Comparison of ENCODE assay signal across 28 mouse cellular contexts in genomic region chr3:142388189-142388588, GRCm38 (mm10). TPM values are rescaled to one million over a fixed set of nuclear protein-coding genes. Genes with fewer than 3 reads are reported as not detected.
DNase-seq lines count a peak whose midpoint lies in the region; ATAC-seq and TF ChIP-seq lines count a peak whose summit lies in the region.
"Had no signal": no experiment of that assay in that cellular context is flagged by ENCODE, and none has a peak within 500 bp of the region (broad histone marks: within the 10 kb centered on the region; RNA-seq: fewer than 3 reads in every experiment).

No protein-coding gene starts in this region.

- H3K4me2 ChIP-seq in heart, embryonic 14.5 days (ENCODE audit: low read length), result 0 out of 2 replicates have a peak overlapping the region, but pooled peaks have one; percentile 6
- H3K4me2 ChIP-seq in lung, embryonic 14.5 days, result no peak overlapping the region
- peak overlapping the region; percentile 28 for H3K4me2 ChIP-seq in myocyte (ENCODE audit: low read depth)
- H3K4me2 ChIP-seq: embryonic facial prominence, embryonic 13.5 days; forebrain, embryonic 13.5 days; heart, embryonic 12.5 days; hindbrain, embryonic 14.5 days; limb, embryonic 13.5 days; liver, embryonic 11.5 days; midbrain, embryonic 13.5 days; stomach, embryonic 15.5 days had no signal

- peaks cover 49% of the 10 kb centered on the region for H3K36me3 ChIP-seq in heart, embryonic 14.5 days (ENCODE audit: control insufficient read depth, insufficient read depth, low read length)
- no peaks in the 10 kb centered on the region for H3K36me3 ChIP-seq in lung, embryonic 14.5 days (ENCODE audit: insufficient read depth)
- H3K36me3 ChIP-seq in myocyte (ENCODE audit: control insufficient read depth, insufficient read depth), result peaks cover 40% of the 10 kb centered on the region
- H3K36me3 ChIP-seq: embryonic facial prominence, embryonic 13.5 days; limb, embryonic 13.5 days; midbrain, embryonic 13.5 days; stomach, embryonic 15.5 days had no signal

- TF ChIP-seq POLR2A in myocyte (IDR thresholded peaks at IDR 0.05; ENCODE audit: insufficient read length, low read depth), result no peak

- no peak overlapping the region for H3ac ChIP-seq in myocyte (ENCODE audit: control insufficient read depth, insufficient read length)

- H3K79me2 ChIP-seq in myocyte (ENCODE audit: control insufficient read depth, insufficient read depth), result peaks cover 93% of the 10 kb centered on the region

- H3K4me3 ChIP-seq in heart, embryonic 14.5 days (ENCODE audit: control insufficient read depth in 1 of 2, insufficient read depth in 1 of 2, low read depth in 1 of 2, low read length in 2 of 2), result no peak overlapping the region
- H3K4me3 ChIP-seq in lung, embryonic 14.5 days (ENCODE audit: low read depth, low read length), result no peak overlapping the region
- H3K4me3 ChIP-seq in myocyte, result no peak overlapping the region
- H3K4me3 ChIP-seq: embryonic facial prominence, embryonic 13.5 days; forebrain, embryonic 13.5 days; heart, embryonic 12.5 days; limb, embryonic 13.5 days; megakaryocyte, embryonic 14.5 days; midbrain, embryonic 13.5 days; stomach, embryonic 15.5 days had no signal

- no peaks in the 10 kb centered on the region for H3K27me3 ChIP-seq in heart, embryonic 14.5 days (ENCODE audit: control insufficient read depth, insufficient read depth, low read length)
- H3K27me3 ChIP-seq in lung, embryonic 14.5 days (ENCODE audit: insufficient read depth, low read length), result no peaks in the 10 kb centered on the region
- no peaks in the 10 kb centered on the region for H3K27me3 ChIP-seq in myocyte (ENCODE audit: control insufficient read depth, insufficient read depth, insufficient read length)
- H3K27me3 ChIP-seq: embryonic facial prominence, embryonic 13.5 days; forebrain, embryonic 13.5 days; heart, embryonic 12.5 days; megakaryocyte, embryonic 14.5 days; midbrain, embryonic 13.5 days; stomach, embryonic 15.5 days had no signal

- H3K4me1 ChIP-seq in heart, embryonic 14.5 days (ENCODE audit: control insufficient read depth in 2 of 2, insufficient read depth in 2 of 2, low read length in 2 of 2), result peaks cover 5 to 24% of the 10 kb centered on the region in 2 experiments
- no peaks in the 10 kb centered on the region for H3K4me1 ChIP-seq in lung, embryonic 14.5 days (ENCODE audit: insufficient read depth)
- H3K4me1 ChIP-seq: midbrain, embryonic 13.5 days; stomach, embryonic 15.5 days had no signal

- peak overlapping the region in 1 of 2 experiments; percentile 9; a peak in 1 of 4 replicates for H3K27ac ChIP-seq in heart, embryonic 14.5 days (replicated peaks in 1 of 2; ENCODE audit: control insufficient read depth in 1 of 2, insufficient read depth in 1 of 2, low read depth in 2 of 2, low read length in 2 of 2)
- no peak overlapping the region for H3K27ac ChIP-seq in lung, embryonic 14.5 days (ENCODE audit: low read depth)
- H3K27ac ChIP-seq: embryonic facial prominence, embryonic 13.5 days; forebrain, embryonic 13.5 days; hindbrain, embryonic 14.5 days; limb, embryonic 13.5 days; midbrain, embryonic 13.5 days; stomach, embryonic 15.5 days had no signal

- ATAC-seq in heart, embryonic 14.5 days (ENCODE audit: insufficient number of reproducible peaks, insufficient read depth, low FRiP score, low read depth), result no peak
- no peak for ATAC-seq in lung, embryonic 14.5 days (ENCODE audit: insufficient read depth)
- ATAC-seq in megakaryocyte-erythroid progenitor cell, adult 5-6 weeks (replicated peaks; ENCODE audit: low FRiP score, low TSS enrichment, poor library complexity, severe bottlenecking), result no peak
- ATAC-seq: forebrain, embryonic 13.5 days; lung, postnatal 0 days; midbrain, embryonic 13.5 days had no signal

- no peak for TF ChIP-seq CTCF in lung, embryonic 14.5 days (IDR thresholded peaks at IDR 0.05; ENCODE audit: low read depth)

- H3K9ac ChIP-seq in heart, embryonic 14.5 days (ENCODE audit: low read length), result peak overlapping the region; percentile 50
- no peak overlapping the region for H3K9ac ChIP-seq in lung, embryonic 14.5 days
- H3K9ac ChIP-seq: embryonic facial prominence, embryonic 13.5 days; forebrain, embryonic 13.5 days; heart, embryonic 12.5 days; hindbrain, embryonic 14.5 days; limb, embryonic 13.5 days; midbrain, embryonic 13.5 days; stomach, embryonic 15.5 days had no signal

- WGBS in heart, embryonic 14.5 days, result 61% methylated on average over 4 of the region's 4 CpGs
- WGBS in lung, embryonic 14.5 days, result 64% methylated on average over 4 of the region's 4 CpGs

- DNase-seq in embryo, embryonic 11 days, result peak; percentile 12
- no peak for DNase-seq in embryo, embryonic 9.5 days (ENCODE audit: extremely low spot score)
- DNase-seq in heart, adult 18-20 months, result no peak
- DNase-seq in lung, embryonic 14.5 days, result peak; percentile 3
- no peak for DNase-seq in lung, adult 18-20 months
- DNase-seq: adrenal gland, postnatal 36 days; cerebellum, adult 8-10 months; cerebellum, postnatal 25 days; gastrocnemius, postnatal 36 days; kidney, adult 11 months; kidney, postnatal 14 days; lung, postnatal 4 days; right cerebral cortex, postnatal 25 days; thymus, postnatal 14 days had no signal

- no peaks in the 10 kb centered on the region for H3K9me3 ChIP-seq in heart, embryonic 14.5 days (ENCODE audit: control insufficient read depth, low read length)
- H3K9me3 ChIP-seq in lung, embryonic 14.5 days (ENCODE audit: low read depth, low read length), result no peaks in the 10 kb centered on the region
- H3K9me3 ChIP-seq: embryonic facial prominence, embryonic 13.5 days; forebrain, embryonic 13.5 days; G1E; heart, embryonic 12.5 days; limb, embryonic 13.5 days; megakaryocyte, embryonic 14.5 days; midbrain, embryonic 13.5 days; stomach, embryonic 15.5 days had no signal

TF ChIP-seq in myocyte, 11 proteins besides CTCF, POLR2A, EP300 and RAD21:
- TF ChIP-seq REST (IDR thresholded peaks at IDR 0.05; ENCODE audit: insufficient read depth, insufficient read length), result no peak
- TF ChIP-seq TCF3 (IDR thresholded peaks at IDR 0.05; ENCODE audit: insufficient read length, low read depth), result no peak

RNA-seq across cellular contexts. Expression of gene Pdlim5, which starts 7.3 kb away (rescaled TPM):
- 241 and 266 TPM in 2 replicates for polyA plus RNA-seq in heart, embryonic 14.5 days (2014; fragmentation: Nextera tagmentation; extraction: Ambion mirVana)
- total RNA-seq in heart, adult 18-20 months (2021), result 100 to 1,000 TPM; 614 to 711 TPM
- 19.0 and 24.1 TPM in 2 replicates for polyA plus RNA-seq in lung, embryonic 14.5 days (2014; fragmentation: Nextera tagmentation; extraction: Ambion mirVana)
- 63.4 TPM for polyA plus RNA-seq in myocyte (2012; fragmentation: generic; extraction: Trizol)
- 20.0 and 24.0 TPM in 2 replicates for total RNA-seq in megakaryocyte-erythroid progenitor cell, adult 5-6 weeks (2014; fragmentation: Nextera tagmentation)
- total RNA-seq in megakaryocyte-erythroid progenitor cell, adult 5-6 weeks (2017), result 13.2 and 17.9 TPM in 2 replicates

Comparison
In these comparisons a context has a peak if more than half of its experiments do, and no peak if none do; other contexts are left out.
1. DNase-seq: peak in embryo, embryonic 11 days (single experiment) and lung, embryonic 14.5 days (single experiment); none in embryo, embryonic 9.5 days (single experiment), heart, adult 18-20 months (0 of 2) and lung, adult 18-20 months (0 of 2).